Mouse (Mus musculus): ENCODE results near the gene Peli2.

DNA sequence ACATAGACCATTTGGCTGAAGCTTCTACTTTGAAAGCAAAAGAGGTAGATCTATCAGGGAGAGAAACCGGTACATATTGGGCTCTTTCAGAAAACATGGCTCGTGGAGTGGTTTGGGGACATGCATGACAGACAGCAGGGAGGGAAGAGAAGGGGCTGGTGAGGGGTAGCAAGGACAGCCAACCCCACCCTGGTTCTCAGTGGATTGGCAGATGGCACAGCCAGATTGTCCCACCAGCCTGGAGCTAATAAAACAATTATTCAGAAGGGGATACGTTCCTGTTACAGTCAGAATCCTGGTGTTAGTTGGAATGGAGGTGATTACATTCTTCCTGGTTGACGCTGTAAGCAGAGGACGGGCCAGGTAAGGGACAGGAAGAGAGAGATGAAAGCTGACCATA, 2.6 kb upstream of the Peli2 start:
- TF ChIP-seq UBTF (IDR thresholded peaks at IDR 0.05; ENCODE audit: low read depth, low read length) = no peak
- TF ChIP-seq CTCF (conservative IDR thresholded peaks at IDR 0.05 in 1 of 2, IDR thresholded peaks at IDR 0.05 in 1 of 2; ENCODE audit: low read depth in 2 of 2, low read length in 2 of 2) = no peak
- no peak for TF ChIP-seq GABPA (IDR thresholded peaks at IDR 0.05; ENCODE audit: insufficient replicate concordance, low read depth, low read length)
- TF ChIP-seq POLR2A (IDR thresholded peaks at IDR 0.05; ENCODE audit: low read depth, low read length) = no peak
- TF ChIP-seq MAFK (IDR thresholded peaks at IDR 0.05; ENCODE audit: insufficient replicate concordance, low read length) = no peak
- TF ChIP-seq NRF1 (IDR thresholded peaks at IDR 0.05; ENCODE audit: low read depth, low read length) = no peak
- no peak for TF ChIP-seq TCF12 (IDR thresholded peaks at IDR 0.05; ENCODE audit: low read depth, low read length)
- TF ChIP-seq HCFC1 (IDR thresholded peaks at IDR 0.05; ENCODE audit: low read depth, low read length) = no peak
- TF ChIP-seq NELFE (IDR thresholded peaks at IDR 0.05; ENCODE audit: low read depth, low read length) = no peak
- no peak for TF ChIP-seq USF1 (IDR thresholded peaks at IDR 0.05; ENCODE audit: low read depth, low read length)
